Mouse (Mus musculus) MEL (cell line): ENCODE measurements around the gene Pi4k2a. TPM values are rescaled to one million over a fixed set of nuclear protein-coding genes. Genes with fewer than 3 reads are reported as not detected.
A peak's percentile ranks its signal among the peaks of the same experiment; 100 is the strongest.

Experiments used
- DNase-seq: peaks from one replicate; pipeline ENCODE4 v3.0.0; 2011; ENCODE audit warnings: low read depth, low spot score
- H3K27ac ChIP-seq: 2 replicates; pipeline ENCODE4 v1.5.1; 2012; ENCODE audit warnings: low read depth, mild to moderate bottlenecking, control low read depth, low read length, moderate library complexity; ENCODE audit not compliant: control insufficient read depth
- H3K27me3 ChIP-seq, 2 experiments: fragments of 150-350 bp in 1 of 2; sonication (generic) in 1 of 2; 2 replicates each; pipeline ENCODE4 v1.6.1; 2012; ENCODE audit warnings: low read length in 2 of 2, mild to moderate bottlenecking in 2 of 2, improper control_type of control experiment in 1 of 2, moderate library complexity in 1 of 2; ENCODE audit not compliant: insufficient read depth in 2 of 2, control insufficient read depth in 1 of 2
- H3K36me3 ChIP-seq, 2 experiments: 2 replicates each; pipeline ENCODE4 v1.6.1; 2012 to 2014; ENCODE audit warnings: low read length in 2 of 2, improper control_type of control experiment in 1 of 2, inconsistent platforms in 1 of 2, mild to moderate bottlenecking in 1 of 2; ENCODE audit not compliant: insufficient read depth in 2 of 2, control insufficient read depth in 1 of 2
- H3K4me1 ChIP-seq, 2 experiments: fragments of 150-350 bp in 1 of 2; sonication (generic) in 1 of 2; 2 replicates each; pipeline ENCODE4 v1.6.1; 2012; ENCODE audit warnings: low read length in 2 of 2, improper control_type of control experiment in 1 of 2, mild to moderate bottlenecking in 1 of 2; ENCODE audit not compliant: insufficient read depth in 2 of 2, control insufficient read depth in 1 of 2
- H3K4me3 ChIP-seq, 2 experiments: fragments of 150-350 bp in 1 of 2; sonication (generic) in 1 of 2; 2 replicates each; pipeline ENCODE4 v1.5.1; 2012; ENCODE audit warnings: low read depth in 2 of 2, low read length in 2 of 2, mild to moderate bottlenecking in 2 of 2, moderate library complexity in 2 of 2, control low read depth in 1 of 2, improper control_type of control experiment in 1 of 2; ENCODE audit not compliant: control insufficient read depth in 1 of 2, insufficient read depth in 1 of 2
- H3K79me2 ChIP-seq: 2 replicates; pipeline ENCODE4 v1.6.1; 2012; ENCODE audit warnings: mild to moderate bottlenecking, low read length, moderate library complexity; ENCODE audit not compliant: control insufficient read depth, poor library complexity, insufficient read depth
- H3K9ac ChIP-seq: 2 replicates; pipeline ENCODE4 v1.6.1; 2012; ENCODE audit warnings: low read depth, mild to moderate bottlenecking, control low read depth, low read length, moderate library complexity; ENCODE audit not compliant: control insufficient read depth, poor library complexity, severe bottlenecking
- H3K9me3 ChIP-seq: fragments of 150-350 bp; sonication (generic); replicated peaks from 2 replicates; pipeline ENCODE4 v1.6.1; 2012; ENCODE audit warnings: mild to moderate bottlenecking, low read length, improper control_type of control experiment, moderate library complexity; ENCODE audit not compliant: insufficient read depth
- CHD1 ChIP-seq: IDR thresholded peaks from 2 replicates; pipeline ENCODE4 v1.6.1; 2012; ENCODE audit warnings: low read depth, mild to moderate bottlenecking, inconsistent platforms, low read length, improper control_type of control experiment
- CHD2 ChIP-seq: IDR thresholded peaks from 2 replicates; pipeline ENCODE4 v1.6.1; 2011; ENCODE audit warnings: low read length, improper control_type of control experiment
- CTCF ChIP-seq, 3 experiments: IDR thresholded peaks in 2 of 3; conservative IDR thresholded peaks in 1 of 3; 2 replicates each; pipeline ENCODE4 v1.5.1; 2011 to 2012; ENCODE audit warnings: low read length in 3 of 3, low read depth in 2 of 3, mild to moderate bottlenecking in 2 of 3, improper control_type of control experiment in 1 of 3, inconsistent platforms in 1 of 3, mixed read lengths in 1 of 3, moderate library complexity in 1 of 3; ENCODE audit not compliant: control insufficient read depth in 1 of 3, insufficient read depth in 1 of 3, poor library complexity in 1 of 3, severe bottlenecking in 1 of 3
- E2F4 ChIP-seq: IDR thresholded peaks from 2 replicates; pipeline ENCODE4 v1.6.1; 2011; ENCODE audit warnings: low read depth, low read length, improper control_type of control experiment, borderline replicate concordance
- ELF1 ChIP-seq: IDR thresholded peaks from 2 replicates; pipeline ENCODE4 v1.6.1; 2014; ENCODE audit warnings: low read depth, mild to moderate bottlenecking, inconsistent platforms, low read length, improper control_type of control experiment, moderate library complexity
- EP300 ChIP-seq, 2 experiments: IDR thresholded peaks; 2 replicates each; pipeline ENCODE4 v1.6.1; 2011; ENCODE audit warnings: improper control_type of control experiment in 2 of 2, low read length in 2 of 2, low read depth in 1 of 2, mild to moderate bottlenecking in 1 of 2
- ETS1 ChIP-seq: IDR thresholded peaks from 2 replicates; pipeline ENCODE4 v1.6.1; 2012; ENCODE audit warnings: low read depth, mild to moderate bottlenecking, inconsistent platforms, low read length, improper control_type of control experiment, moderate library complexity
- GABPA ChIP-seq: IDR thresholded peaks from 2 replicates; pipeline ENCODE4 v1.6.1; 2012; ENCODE audit warnings: low read depth, mild to moderate bottlenecking, inconsistent platforms, low read length, improper control_type of control experiment, moderate library complexity
- GATA1 ChIP-seq: IDR thresholded peaks from 2 replicates; pipeline ENCODE4 v1.6.1; 2011; ENCODE audit warnings: low read depth, low read length, improper control_type of control experiment
- HCFC1 ChIP-seq: IDR thresholded peaks from 2 replicates; pipeline ENCODE4 v1.6.1; 2012; ENCODE audit warnings: low read depth, mild to moderate bottlenecking, inconsistent platforms, low read length, improper control_type of control experiment, moderate library complexity
- JUND ChIP-seq: IDR thresholded peaks from 2 replicates; pipeline ENCODE4 v1.6.1; 2011; ENCODE audit warnings: low read depth, mild to moderate bottlenecking, improper control_type of control experiment, low read length
- KAT2A ChIP-seq: conservative IDR thresholded peaks from 2 replicates; pipeline ENCODE4 v1.6.1; 2012; ENCODE audit warnings: low read depth, low read length, improper control_type of control experiment, inconsistent platforms
- MAFK ChIP-seq: IDR thresholded peaks from 2 replicates; pipeline ENCODE4 v1.6.1; 2011; ENCODE audit warnings: low read depth, mild to moderate bottlenecking, low read length, improper control_type of control experiment, borderline replicate concordance
- MAX ChIP-seq: IDR thresholded peaks from 2 replicates; pipeline ENCODE4 v1.6.1; 2011; ENCODE audit warnings: low read length, improper control_type of control experiment
- MAZ ChIP-seq: IDR thresholded peaks from 2 replicates; pipeline ENCODE4 v1.6.1; 2012; ENCODE audit warnings: low read depth, mild to moderate bottlenecking, inconsistent platforms, low read length, improper control_type of control experiment
- MEF2A ChIP-seq: IDR thresholded peaks from 2 replicates; pipeline ENCODE4 v1.6.1; 2014; ENCODE audit warnings: low read depth, mild to moderate bottlenecking, inconsistent platforms, low read length, improper control_type of control experiment; ENCODE audit not compliant: poor library complexity, insufficient replicate concordance, severe bottlenecking; ENCODE audit errors: extremely low read depth
- MXI1 ChIP-seq: IDR thresholded peaks from 2 replicates; pipeline ENCODE4 v1.6.1; 2011; ENCODE audit warnings: mild to moderate bottlenecking, low read depth, low read length, improper control_type of control experiment
- MYB ChIP-seq: IDR thresholded peaks from 2 replicates; pipeline ENCODE4 v1.6.1; 2011; ENCODE audit warnings: mild to moderate bottlenecking, low read depth, low read length, improper control_type of control experiment
- MYC ChIP-seq: IDR thresholded peaks from 2 replicates; pipeline ENCODE4 v1.6.1; 2011; ENCODE audit warnings: low read depth, mild to moderate bottlenecking, low read length, improper control_type of control experiment, moderate library complexity
- NELFE ChIP-seq: IDR thresholded peaks from 2 replicates; pipeline ENCODE4 v1.6.1; 2011; ENCODE audit warnings: low read depth, low read length, improper control_type of control experiment
- NRF1 ChIP-seq: IDR thresholded peaks from 2 replicates; pipeline ENCODE4 v1.6.1; 2014; ENCODE audit warnings: low read depth, mild to moderate bottlenecking, inconsistent platforms, low read length, improper control_type of control experiment, moderate library complexity; ENCODE audit not compliant: poor library complexity, insufficient read depth, severe bottlenecking
- POLR2A ChIP-seq, 2 experiments: IDR thresholded peaks; 2 replicates each; pipeline ENCODE4 v1.6.1; 2011 to 2012; ENCODE audit warnings: low read length in 2 of 2, mild to moderate bottlenecking in 2 of 2, control low read depth in 1 of 2, improper control_type of control experiment in 1 of 2, low read depth in 1 of 2, moderate library complexity in 1 of 2; ENCODE audit not compliant: control insufficient read depth in 1 of 2, insufficient read depth in 1 of 2, poor library complexity in 1 of 2
- POLR2AphosphoS2 ChIP-seq: IDR thresholded peaks from 2 replicates; pipeline ENCODE4 v1.6.1; 2011; ENCODE audit warnings: low read length, improper control_type of control experiment
- POLR2AphosphoS5 ChIP-seq: IDR thresholded peaks from 2 replicates; pipeline ENCODE4 v1.6.1; 2012; ENCODE audit warnings: low read depth, borderline replicate concordance, mild to moderate bottlenecking, inconsistent platforms, low read length, moderate library complexity, mixed read lengths
- RAD21 ChIP-seq: IDR thresholded peaks from 2 replicates; pipeline ENCODE4 v1.6.1; 2011; ENCODE audit warnings: mild to moderate bottlenecking, low read depth, low read length, improper control_type of control experiment
- RCOR1 ChIP-seq: IDR thresholded peaks from 2 replicates; pipeline ENCODE4 v1.6.1; 2012; ENCODE audit warnings: low read depth, mild to moderate bottlenecking, inconsistent platforms, low read length, improper control_type of control experiment
- SIN3A ChIP-seq: IDR thresholded peaks from 2 replicates; pipeline ENCODE4 v1.6.1; 2012; ENCODE audit warnings: low read length, improper control_type of control experiment, inconsistent platforms
- TAL1 ChIP-seq: IDR thresholded peaks from 2 replicates; pipeline ENCODE4 v1.6.1; 2012; ENCODE audit warnings: mild to moderate bottlenecking, inconsistent platforms, low read length, moderate library complexity, mixed read lengths
- TCF12 ChIP-seq: IDR thresholded peaks from 2 replicates; pipeline ENCODE4 v1.6.1; 2014; ENCODE audit warnings: low read depth, mild to moderate bottlenecking, inconsistent platforms, low read length, improper control_type of control experiment, moderate library complexity
- UBTF ChIP-seq: IDR thresholded peaks from 2 replicates; pipeline ENCODE4 v1.6.1; 2012; ENCODE audit warnings: low read depth, mild to moderate bottlenecking, inconsistent platforms, low read length, improper control_type of control experiment, moderate library complexity, borderline replicate concordance; ENCODE audit not compliant: insufficient read depth
- USF1 ChIP-seq: IDR thresholded peaks from 2 replicates; pipeline ENCODE4 v1.6.1; 2014; ENCODE audit warnings: low read depth, mild to moderate bottlenecking, inconsistent platforms, low read length, improper control_type of control experiment, moderate library complexity
- ZC3H11A ChIP-seq: IDR thresholded peaks from 2 replicates; pipeline ENCODE4 v1.6.1; 2012; ENCODE audit warnings: low read depth, mild to moderate bottlenecking, inconsistent platforms, low read length, improper control_type of control experiment
- ZKSCAN1 ChIP-seq: IDR thresholded peaks from 2 replicates; pipeline ENCODE4 v1.6.1; 2012; ENCODE audit warnings: low read depth, mild to moderate bottlenecking, inconsistent platforms, low read length, improper control_type of control experiment, moderate library complexity
- ZMIZ1 ChIP-seq: IDR thresholded peaks from 2 replicates; pipeline ENCODE4 v1.6.1; 2012; ENCODE audit warnings: low read depth, mild to moderate bottlenecking, inconsistent platforms, low read length, improper control_type of control experiment, moderate library complexity
- ZNF384 ChIP-seq: IDR thresholded peaks from 2 replicates; pipeline ENCODE4 v1.6.1; 2012; ENCODE audit warnings: low read depth, mild to moderate bottlenecking, inconsistent platforms, low read length, improper control_type of control experiment
- polyA plus RNA-seq, 2 experiments: library from polyadenylated mRNA; stranded (reverse) in 1 of 2; unstranded in 1 of 2; fragments of >175 nt in 1 of 2; fragments of >200 nt in 1 of 2; gene quantifications; 2 replicates each; pipeline versions ENCODE4 v1.2.1 to v1.2.4; 2012; ENCODE audit warnings: low replicate concordance in 2 of 2, low read depth in 1 of 2; ENCODE audit not compliant: insufficient read length in 2 of 2, insufficient read depth in 1 of 2, missing spikeins in 1 of 2
- total RNA-seq: library from RNA; depleted of rRNA; stranded (reverse); fragments of 300-350 nt; gene quantifications from 2 replicates; pipeline ENCODE4 v1.2.3, GENCODE M21; 2012

The Pi4k2a gene
- total and polyA plus RNA-seq, 3 experiments, result 10.2 to 30.3 TPM; not detected in 1

DNA sequence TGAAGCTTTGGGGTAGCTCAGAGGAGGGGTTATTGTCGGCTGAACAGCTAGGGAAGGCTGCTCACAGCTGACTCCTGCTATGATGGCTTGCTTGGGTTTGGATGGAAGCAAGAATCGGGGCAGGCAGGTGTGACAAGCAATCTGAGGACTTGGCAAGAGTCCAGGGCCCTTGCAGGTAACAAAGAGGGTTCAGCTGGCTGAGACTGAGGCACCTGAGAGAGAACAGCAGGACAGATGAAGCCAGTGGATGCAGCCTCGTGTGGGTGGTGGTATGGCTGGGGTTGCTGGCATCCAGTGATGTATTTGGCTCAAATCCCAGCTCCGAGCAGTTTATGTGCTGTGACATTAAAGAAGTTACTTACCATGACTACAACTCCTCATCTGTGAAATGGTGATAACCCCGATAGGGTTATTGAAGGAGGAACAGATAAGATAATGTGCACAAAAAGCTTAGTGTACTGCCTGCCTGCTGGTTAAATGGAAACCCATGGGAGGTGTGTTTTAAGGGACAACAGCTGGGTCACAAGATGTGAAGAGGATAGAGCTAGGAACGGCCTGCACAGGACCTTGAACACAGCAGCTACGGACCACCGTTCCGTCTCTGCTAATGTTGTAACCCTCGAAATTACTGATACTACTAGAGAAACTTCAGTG, 79.2 kb downstream of the Pi4k2a start:
- Histone ChIP-seq H3K4me1 (peaks cover 13 to 32% of the 10 kb centered on the region in 2 experiments), H3K27ac (peak overlapping the region; percentile 79), H3K4me3 (peak overlapping the region; percentile 86 to 90), H3K36me3 (peaks cover 0 to 27% of the 10 kb centered on the region in 2 experiments; a peak in 2 of 4 replicates), H3K9me3 (no peaks in the 10 kb centered on the region), H3K79me2 (peaks cover 17% of the 10 kb centered on the region), H3K9ac (peak overlapping the region; percentile 56), H3K27me3 (no peaks in the 10 kb centered on the region)
- DNase-seq, result peak; percentile 91
- TF ChIP-seq RAD21, result no peak
- peak; percentile 72 for TF ChIP-seq MAZ
- TF ChIP-seq HCFC1, result peak; percentile 51; the same call in 1 of the 2 replicates
- peak; percentile 73; the same call in 1 of the 2 replicates for TF ChIP-seq MEF2A
- peak; percentile 59; the same call in 1 of the 2 replicates for TF ChIP-seq MYC
- TF ChIP-seq ZC3H11A, result 0 out of 2 replicates have a peak, but pooled peaks have one; percentile 1
- TF ChIP-seq ELF1, result 0 out of 2 replicates have a peak, but pooled peaks have one; percentile 39
- TF ChIP-seq E2F4, result no peak
- TF ChIP-seq POLR2AphosphoS5, result no peak
- TF ChIP-seq CTCF (IDR thresholded peaks at IDR 0.05 in 2 of 3, conservative IDR thresholded peaks at IDR 0.05 in 1 of 3; ENCODE audit: control insufficient read depth in 1 of 3, insufficient read depth in 1 of 3, low read depth in 2 of 3, low read length in 3 of 3, poor library complexity in 1 of 3, severe bottlenecking in 1 of 3), result no peak
- TF ChIP-seq SIN3A, result peak; percentile 96
- peak; percentile 100 for TF ChIP-seq GATA1
- TF ChIP-seq EP300 (IDR thresholded peaks at IDR 0.05; ENCODE audit: low read depth in 1 of 2, low read length in 2 of 2), result peak; percentile 95 to 97
- TF ChIP-seq JUND, result peak; percentile 45; the same call in 1 of the 2 replicates
- TF ChIP-seq CHD1, result peak; percentile 23; the same call in 1 of the 2 replicates
- TF ChIP-seq KAT2A, result 0 out of 2 replicates have a peak, but pooled peaks have one; percentile 51
- peak; percentile 62; the same call in 1 of the 2 replicates for TF ChIP-seq POLR2AphosphoS2
- no peak for TF ChIP-seq UBTF
- peak; percentile 81; the same call in 1 of the 2 replicates for TF ChIP-seq MAFK
- 0 out of 2 replicates have a peak, but pooled peaks have one; percentile 60 for TF ChIP-seq ZKSCAN1
- TF ChIP-seq GABPA, result peak; percentile 45; the same call in 1 of the 2 replicates
- no peak for TF ChIP-seq ZMIZ1
- no peak for TF ChIP-seq NELFE
- no peak; the same call in 1 of the 2 replicates for TF ChIP-seq ZNF384
- peak; percentile 75 for TF ChIP-seq TAL1
- TF ChIP-seq RCOR1, result peak; percentile 98
- no peak; the same call in 1 of the 2 replicates for TF ChIP-seq MYB
- peak; percentile 99 for TF ChIP-seq TCF12
- TF ChIP-seq MXI1, result peak; percentile 89
- TF ChIP-seq MAX, result peak; percentile 74
- TF ChIP-seq CHD2, result peak; percentile 28; the same call in 1 of the 2 replicates
- TF ChIP-seq POLR2A (IDR thresholded peaks at IDR 0.05; ENCODE audit: control insufficient read depth in 1 of 2, insufficient read depth in 1 of 2, low read depth in 1 of 2, low read length in 2 of 2, poor library complexity in 1 of 2), result no peak
- TF ChIP-seq NRF1, result no peak
- no peak; the same call in none of the 2 replicates for TF ChIP-seq USF1
- peak; percentile 99 for TF ChIP-seq ETS1
